Mouse (Mus musculus): ENCODE measurements at regions not wholly inside any gene's neighbourhood (a gene's known extent, or its start where the extent isn't known, plus 50 kb on each side); places are given as distances from the start of the nearest gene placed in this dataset.
A peak's percentile ranks its signal among the peaks of the same experiment; 100 is the strongest.

DNA sequence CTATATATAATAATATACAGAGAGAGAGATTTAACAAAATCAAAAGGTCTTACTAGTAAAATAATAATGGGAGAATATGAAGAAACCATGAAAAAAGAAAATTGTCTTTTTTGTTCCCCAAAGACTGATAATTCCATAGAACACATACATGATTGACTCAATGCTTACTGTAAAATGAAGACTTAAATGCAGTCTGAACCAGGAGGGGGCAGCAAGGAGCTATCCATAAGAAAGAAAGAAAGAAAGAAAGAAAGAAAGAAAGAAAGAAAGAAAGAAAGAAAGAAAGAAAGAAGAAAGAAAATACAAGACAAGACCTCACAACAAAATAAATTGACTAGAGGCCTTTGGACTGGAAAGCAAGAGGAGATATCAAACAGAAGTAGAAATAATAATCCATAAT is 868.8 kb upstream of the Acvr2a start:
- DNase-seq (ENCODE audit: low spot score) = no peak

DNA sequence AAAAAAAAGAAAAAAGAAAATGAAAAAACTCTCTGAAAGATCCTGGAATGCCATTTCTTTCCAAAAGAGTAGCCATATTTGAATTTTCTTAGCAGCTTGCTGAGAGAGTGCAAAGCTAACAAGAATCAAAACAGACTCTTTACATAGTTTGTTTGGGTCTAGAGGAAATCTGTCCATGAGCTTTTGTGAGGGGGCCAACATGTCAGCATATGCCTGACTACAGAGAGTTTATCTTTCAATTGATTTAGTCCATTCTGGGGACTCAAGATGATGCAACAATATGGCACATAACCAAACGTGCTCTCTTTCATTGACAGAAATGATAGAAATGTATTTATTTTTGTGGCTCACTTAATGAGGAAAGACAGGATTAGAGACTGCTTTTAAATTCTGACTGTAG is 822.8 kb upstream of the Acvr2a start:
- no peak for DNase-seq (ENCODE audit: low spot score)

DNA sequence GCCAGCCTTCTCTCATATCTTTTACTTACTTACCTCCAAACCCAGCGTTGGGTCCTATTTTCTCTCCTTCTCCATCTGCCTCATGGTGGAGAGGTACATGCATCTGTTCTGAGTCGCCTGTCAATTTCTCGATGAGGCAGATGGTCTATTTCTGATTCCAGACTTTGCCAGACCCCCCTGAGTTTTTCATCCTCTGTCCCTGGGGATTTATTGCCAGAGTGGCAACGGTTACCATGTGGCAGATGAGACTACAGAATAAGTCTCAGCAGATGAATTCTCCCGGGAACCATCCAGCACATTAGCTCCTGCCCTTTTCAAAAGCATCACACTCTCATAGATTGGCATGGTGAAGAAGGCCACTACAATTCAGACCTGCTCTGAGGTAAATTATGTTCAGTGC is 819.7 kb upstream of the Acvr2a start:
- no peak for DNase-seq (ENCODE audit: low spot score)

DNA sequence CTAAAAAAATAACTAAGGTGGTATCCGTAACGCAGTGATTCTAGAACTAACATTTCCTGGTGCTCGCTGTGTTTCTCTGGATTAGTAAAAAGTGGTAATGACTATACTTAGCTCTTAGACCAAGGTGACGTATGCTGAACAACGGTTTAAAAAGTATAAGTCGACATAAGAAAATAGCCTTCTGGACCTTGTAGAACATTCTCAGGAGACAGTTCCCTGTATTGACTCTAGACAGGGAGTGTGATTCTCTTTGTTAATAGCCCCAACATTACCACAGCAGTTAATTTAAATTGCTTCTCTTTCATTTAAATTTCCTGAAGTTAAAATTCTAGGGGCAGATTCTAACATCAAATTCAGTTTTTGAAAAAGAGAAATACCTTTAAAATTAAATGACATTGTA is 812.7 kb upstream of the Acvr2a start:
- DNase-seq (ENCODE audit: low spot score) = no peak

DNA sequence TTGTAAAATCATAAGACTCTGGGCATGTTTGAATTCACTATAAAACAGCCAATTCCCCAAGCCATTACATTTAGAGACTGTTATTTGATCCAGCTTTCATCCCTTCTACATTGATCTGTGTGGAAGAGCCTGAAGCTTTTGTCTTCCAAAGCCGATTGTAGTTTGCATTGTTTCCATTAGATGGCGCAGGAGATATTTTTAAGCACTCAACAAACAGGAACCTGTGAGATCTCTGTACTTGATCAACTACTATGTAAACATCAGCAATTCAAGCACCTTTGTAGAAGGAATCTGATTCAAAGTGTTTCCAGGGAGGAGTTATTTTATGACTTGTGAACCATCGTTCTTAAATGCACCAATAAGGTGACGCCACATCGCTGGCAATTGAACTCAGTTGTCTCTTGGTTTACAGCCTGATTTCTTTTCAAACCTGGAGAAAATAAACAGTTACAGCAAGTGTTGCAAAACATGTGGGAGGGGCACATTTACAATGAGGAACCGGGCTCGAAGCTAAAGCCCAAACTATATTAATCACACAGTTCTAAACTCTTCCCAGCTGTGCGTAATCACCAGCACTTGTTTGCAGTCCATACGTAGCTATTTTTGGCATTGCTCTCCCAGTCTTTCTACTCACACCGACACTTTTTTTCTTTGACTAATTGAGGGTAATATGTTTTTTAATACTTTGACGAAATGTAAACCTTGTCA is 812.0 kb upstream of the Acvr2a start:
- DNase-seq (ENCODE audit: low spot score) = peak; percentile 73

DNA sequence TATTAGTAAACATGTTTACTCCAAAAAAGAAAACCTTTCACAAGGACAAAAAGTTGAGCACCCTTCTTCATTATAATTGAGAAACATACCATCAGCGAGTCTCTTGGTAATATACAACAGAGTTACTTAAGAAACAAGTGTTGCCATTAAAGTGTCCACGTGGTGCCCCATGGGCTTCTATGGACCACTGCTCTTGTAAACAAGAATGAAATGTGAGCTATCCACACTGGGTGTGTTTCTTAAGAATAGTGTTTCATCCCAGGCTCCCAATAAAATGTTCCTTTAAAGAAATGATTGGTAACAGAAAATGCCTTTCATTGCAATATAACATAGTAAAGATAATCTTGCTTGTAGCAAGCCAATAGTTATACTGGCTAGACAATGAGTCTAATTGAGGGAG is 803.6 kb upstream of the Acvr2a start:
- no peak for DNase-seq (ENCODE audit: low spot score)

DNA sequence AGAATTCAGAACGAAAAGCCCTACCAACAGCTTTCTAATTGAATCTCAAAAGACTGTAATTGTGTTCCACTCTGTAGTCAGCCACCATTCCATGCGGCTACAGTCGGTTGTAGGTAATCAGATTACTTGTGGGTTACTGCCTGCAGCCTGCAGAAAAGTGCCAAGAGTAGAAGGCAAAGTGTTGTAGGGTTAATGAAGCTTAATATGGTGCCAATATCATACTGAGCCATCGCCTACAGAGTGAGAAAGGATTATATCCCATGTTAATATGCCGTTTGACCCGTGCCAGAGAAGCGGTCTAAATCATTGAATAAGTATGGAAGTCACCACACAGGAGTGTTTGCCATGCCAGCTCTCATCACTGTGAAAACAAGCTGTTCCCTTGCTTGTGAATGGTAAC is 786.4 kb upstream of the Acvr2a start:
- no peak for DNase-seq (ENCODE audit: low spot score)

DNA sequence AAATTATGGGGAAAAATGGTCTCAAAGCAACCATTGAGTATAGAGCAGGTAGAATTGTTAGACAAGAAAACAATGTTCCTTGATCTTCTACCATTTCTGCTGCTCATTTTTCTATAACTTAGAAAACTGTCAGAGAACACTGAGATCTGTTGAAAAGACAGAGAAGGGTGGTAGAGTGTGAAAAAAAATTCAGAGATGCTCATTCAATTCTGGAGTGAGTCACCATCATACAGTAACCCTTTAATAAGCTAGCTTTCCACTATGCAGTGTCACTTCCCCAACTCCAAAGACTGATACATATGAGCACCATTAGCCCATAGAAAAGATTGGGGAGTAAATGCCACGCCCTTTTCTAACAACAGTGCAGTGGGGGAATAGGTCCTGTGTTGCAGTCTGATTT is 752.5 kb upstream of the Acvr2a start:
- DNase-seq (ENCODE audit: low spot score) = no peak

DNA sequence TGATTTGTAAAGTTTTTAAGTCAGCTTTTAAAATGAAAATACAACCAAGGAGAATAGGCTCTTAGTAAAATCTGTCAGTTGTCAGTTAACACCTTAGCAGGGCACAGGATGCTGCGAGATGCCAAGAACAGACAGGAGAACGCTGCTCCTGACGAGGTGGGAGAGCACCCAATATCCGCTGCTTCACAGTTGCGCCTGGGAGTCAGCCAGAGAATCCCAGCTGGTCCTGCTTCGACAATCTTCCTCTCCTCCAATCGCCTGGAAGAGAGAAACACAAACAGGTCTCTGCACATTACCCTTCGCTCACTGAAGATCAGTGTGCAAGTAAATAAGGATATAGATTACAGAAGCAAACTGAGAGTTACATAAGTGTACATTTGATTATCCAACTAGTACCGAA is 750.5 kb upstream of the Acvr2a start:
- DNase-seq (ENCODE audit: low spot score) = no peak

DNA sequence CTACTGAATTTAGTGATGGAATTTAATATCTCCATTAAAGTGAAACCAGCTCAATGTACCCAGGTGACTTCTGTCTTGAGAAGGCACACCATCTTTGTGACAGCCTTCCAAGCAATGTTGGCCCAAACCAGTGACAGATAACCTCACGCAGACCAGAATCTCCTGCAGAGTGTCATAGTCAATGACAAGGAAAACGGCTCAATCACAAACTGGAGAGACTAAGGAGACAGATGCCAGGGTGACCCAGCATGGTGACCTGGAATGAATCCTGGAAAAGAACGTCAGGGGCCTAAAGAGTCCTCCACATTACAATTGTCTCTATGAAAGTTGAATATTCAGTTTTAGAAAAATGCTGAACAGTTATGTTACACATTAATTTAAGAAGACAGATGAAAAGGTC is 748.7 kb upstream of the Acvr2a start:
- no peak for DNase-seq (ENCODE audit: low spot score)

DNA sequence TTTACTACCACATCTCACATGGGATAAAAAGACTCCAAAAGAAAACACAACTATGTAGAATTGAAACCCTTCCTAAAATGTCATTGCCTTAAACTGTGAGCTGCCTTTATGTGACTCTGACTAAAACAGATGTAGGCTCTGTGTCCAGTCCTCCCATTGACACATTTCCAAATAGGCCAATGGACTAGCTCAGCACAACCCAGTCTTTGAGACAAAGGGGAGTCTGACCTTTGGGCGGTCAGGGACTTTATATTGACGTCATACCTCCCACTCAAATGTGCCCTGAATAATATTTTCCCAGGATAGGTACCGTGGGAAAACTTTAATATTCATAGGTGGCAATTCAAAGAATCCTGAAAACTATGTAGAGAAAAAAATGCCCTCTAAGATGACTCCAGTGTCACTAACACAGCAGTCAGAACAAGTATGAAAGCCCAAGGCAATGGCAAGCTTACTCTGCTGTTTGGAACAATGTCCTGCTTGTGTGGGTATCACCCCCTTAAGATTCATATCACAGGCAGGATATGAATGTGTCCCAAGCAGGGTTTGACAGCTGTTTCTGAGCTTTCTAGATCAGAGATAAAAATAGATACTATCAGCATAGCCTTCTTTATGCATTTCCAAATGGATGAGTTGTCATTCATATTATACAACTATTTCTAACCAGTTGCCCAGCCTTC is 731.6 kb upstream of the Acvr2a start:
- no peak for DNase-seq (ENCODE audit: low spot score)

DNA sequence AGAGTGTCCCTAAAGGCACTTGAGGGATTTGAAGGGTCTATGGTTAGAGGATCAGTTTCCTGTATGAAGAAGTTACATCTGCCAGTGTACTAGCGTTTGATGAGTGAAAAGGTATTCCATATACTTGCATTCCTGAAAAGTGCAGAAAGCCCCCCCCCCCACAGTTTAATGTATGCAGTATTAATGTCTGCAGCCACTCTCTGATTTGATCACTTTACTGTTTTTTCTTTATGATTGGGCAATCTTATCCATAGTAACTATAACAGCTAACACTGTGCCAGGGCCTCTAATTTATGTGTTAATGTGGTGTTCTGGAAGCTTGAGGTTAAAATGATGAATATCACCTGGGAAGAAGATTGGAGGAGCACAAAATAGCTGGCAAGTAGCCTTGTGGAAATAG is 715.6 kb upstream of the Acvr2a start:
- DNase-seq (ENCODE audit: low spot score) = no peak

DNA sequence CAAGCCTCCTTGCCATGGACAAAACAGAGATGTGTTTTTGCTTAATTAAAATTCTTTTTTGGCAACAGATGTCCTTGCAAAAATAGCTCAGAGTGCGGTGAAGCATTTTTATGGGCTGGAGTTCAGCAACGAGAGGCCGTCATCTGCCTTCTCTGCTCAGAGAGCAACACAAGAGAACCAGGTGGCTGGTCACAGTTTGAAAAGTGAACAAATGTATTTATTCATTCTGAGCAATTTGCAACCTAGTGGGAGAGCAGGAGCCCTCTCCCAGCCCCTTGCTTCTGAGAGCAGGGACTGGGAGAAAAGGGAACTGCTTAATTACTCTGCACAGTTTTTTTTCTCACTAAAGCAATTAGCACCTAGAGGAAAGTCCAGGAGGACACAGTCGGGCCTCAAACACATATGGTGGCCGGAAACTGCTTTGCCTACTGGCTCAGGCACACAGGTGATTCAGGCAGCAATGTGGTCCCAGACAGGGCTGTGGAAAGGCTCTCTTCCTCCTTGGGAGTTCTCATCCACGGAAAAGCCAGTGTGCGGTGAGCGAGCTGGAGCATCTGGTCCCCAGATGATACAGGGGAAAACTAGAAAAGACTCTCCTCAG is 714.9 kb upstream of the Acvr2a start:
- no peak for DNase-seq (ENCODE audit: low spot score)

DNA sequence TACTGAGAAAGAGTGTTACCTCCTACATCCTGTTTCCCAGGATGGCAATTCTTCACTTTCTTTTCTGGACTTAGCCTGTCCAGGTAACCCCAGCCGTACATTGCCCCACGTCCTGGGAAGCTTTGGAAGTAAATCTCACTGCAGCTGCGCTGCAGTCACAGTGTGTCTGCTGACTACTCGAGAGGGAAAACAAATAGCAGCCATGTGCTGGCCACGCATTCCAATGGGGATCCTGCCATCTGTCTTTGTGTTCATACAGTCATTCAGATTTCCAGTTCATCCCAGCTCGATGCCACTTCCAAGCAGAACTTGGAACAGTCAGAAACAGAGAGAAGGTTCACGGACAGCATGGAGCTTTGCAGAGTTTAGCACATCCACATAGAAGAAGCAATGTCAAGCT is 690.2 kb upstream of the Acvr2a start:
- DNase-seq (ENCODE audit: low spot score) = no peak

DNA sequence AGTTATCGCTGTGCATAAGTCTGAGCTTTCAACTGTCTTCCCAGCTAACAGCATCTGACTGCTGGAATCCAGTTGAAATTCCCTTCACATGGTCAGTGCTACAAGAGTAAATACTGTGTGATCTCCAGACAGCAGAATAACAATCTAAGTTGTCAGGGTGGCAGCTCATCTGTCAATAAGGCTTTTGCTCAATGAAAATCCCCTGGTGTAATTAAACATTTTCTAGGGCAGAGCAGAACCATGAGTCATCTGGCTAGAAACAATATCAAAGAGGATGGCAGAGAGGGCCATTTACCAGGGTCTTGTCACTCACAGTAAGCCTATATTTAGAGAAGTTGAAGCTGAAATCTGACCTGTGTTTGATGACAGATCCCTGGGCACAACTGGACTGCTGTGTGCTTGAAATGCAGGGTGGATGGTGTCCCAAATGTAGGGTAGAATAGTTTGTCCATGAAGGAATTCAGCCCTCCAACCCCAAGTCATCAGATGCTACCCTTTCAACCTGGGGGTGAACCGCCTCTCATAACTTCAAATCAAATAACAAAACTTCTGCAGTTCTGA is 675.8 kb upstream of the Acvr2a start:
- DNase-seq (ENCODE audit: low spot score) = no peak

DNA sequence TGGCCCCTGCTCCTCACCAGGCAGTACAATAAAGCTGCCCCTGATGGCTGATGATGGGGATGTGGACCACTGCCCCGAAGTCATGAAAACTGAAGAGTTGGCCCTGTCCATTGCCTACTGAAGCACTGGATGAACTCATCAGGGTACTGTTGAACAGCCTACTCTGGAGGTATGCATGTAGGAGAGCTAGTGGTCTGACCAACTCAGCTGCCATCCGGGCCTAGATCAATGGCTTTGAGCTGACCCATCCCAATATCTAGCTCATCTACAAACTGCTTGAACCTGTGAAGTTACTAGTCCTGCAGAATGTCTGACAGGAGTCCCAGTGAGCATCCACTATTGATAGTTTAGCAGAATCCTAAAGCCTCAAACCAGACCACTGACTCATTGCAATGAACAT is 672.6 kb upstream of the Acvr2a start:
- no peak for DNase-seq (ENCODE audit: low spot score)

DNA sequence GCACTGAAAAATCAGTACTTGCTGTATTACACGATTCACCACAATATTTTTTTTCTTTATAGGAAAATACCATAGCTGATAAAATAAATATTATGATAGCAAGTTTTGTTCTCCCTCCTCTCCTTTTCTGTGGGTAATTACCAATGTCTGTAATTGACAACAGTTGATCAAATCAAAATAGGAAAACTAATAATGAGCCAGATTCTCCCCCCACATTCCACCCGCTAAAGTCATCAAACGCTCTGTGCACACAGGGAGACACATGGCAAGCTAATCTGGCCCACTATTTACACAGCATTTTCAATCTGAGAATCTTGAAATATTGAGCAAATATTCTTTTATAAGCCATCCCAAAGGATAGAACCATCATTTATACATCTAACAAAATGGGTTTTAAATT is 659.2 kb upstream of the Acvr2a start:
- DNase-seq (ENCODE audit: low spot score) = no peak

DNA sequence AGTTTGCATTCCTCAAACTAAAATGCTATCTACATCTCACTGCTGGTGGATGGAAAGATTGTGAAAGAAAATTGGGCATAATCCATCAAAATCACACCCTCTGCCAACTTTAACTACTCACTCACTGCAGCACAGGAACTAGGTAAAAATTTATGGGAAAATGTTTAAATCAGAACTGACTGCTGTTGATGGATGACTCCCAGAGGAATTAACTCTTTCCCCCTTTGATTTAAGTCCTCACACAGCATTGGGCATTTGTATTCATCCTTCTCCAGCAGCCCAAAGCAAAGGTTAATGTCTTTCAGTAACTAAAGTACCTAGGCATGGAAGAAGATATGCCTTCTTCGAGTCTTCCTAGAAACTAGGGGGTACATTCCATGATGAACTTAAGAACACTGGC is 641.3 kb upstream of the Acvr2a start:
- DNase-seq (ENCODE audit: low spot score) = no peak

DNA sequence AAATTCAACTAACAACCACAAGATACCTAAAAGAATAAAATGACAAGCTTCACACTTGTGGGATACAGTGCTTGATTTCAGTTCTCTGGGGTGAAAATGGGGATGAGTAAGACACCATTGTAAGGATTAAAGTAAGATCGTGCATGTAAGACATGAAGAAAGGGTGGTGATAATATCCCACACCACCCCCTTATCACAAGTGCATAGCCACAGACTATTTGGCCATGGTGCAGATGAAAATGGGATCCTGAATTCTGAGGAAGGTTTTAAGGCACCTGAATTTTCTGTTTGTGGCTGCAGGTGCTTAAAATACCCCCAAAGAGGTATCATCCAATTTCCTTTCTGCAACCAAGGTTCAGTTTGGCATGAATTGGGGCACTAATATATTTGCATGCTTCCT is 627.7 kb upstream of the Acvr2a start:
- DNase-seq (ENCODE audit: low spot score) = no peak

DNA sequence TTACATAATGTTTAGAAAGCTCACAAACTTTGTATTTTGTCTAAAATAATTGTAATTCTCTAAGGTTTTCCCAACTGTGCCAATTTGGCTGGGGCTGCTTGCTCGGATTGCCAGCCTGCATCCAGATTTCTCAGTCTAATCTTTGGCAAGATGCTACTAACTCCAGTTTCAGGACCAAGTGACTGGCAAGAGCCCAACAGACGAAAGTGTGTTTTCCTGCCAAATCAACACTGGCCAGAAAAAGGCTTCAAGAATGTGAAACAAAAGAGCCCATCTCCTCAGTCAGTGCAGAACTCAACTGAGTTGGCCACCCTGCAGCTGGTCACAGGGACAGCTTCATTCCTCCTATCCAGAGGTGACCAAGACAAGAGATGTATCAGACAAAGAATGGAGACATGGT is 627.3 kb upstream of the Acvr2a start:
- DNase-seq (ENCODE audit: low spot score) = no peak

DNA sequence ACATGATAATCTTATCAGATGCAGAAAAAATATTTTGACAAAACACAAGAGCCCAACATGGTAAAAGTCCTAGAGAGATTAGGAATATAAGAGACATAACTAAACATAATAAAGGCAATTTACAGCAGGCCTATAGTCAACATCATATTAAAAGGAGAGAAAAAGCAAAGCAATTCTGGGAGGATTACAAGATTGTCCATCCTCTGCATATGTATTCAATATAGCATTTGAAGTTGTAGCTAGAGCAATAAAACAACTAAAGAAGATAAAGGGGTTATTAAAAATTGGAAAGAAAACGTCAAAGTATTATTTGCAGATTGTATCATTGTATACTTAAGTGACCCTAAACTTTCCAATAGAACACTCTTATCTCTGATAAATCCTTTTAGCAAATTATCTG is 602.1 kb upstream of the Acvr2a start:
- DNase-seq (ENCODE audit: low spot score) = no peak

DNA sequence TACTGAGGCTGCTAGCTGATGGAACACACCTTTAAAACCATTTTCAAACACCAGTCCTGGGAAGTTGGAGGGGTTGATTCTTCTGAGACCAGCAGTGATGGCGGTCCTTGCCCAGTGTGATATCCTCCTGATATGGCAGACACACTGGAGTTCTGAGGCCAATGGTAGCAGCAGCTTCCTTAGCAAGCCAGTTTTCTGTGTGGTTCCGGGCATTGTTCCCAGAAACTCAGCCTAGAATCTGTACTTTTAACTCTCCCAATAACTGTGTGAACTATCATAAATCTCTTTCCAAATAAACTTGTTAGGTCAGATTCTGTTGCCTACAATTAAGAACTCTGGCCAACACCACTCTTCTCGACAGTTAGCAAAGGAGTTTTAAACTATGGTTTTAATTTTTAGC is 593.1 kb upstream of the Acvr2a start:
- no peak for DNase-seq (ENCODE audit: low spot score)
